ENCODE assay signal across 9 mouse cellular contexts in genomic region chr16:26049393-26050087, GRCm38 (mm10). TPM values are rescaled to one million over a fixed set of nuclear protein-coding genes. Genes with fewer than 3 reads are reported as not detected.
DNase-seq lines count a peak whose midpoint lies in the region; ATAC-seq and TF ChIP-seq lines count a peak whose summit lies in the region.
"Had no signal": no experiment of that assay in that cellular context is flagged by ENCODE, and none has a peak within 500 bp of the region (broad histone marks: within the 10 kb centered on the region; RNA-seq: fewer than 3 reads in every experiment).

No protein-coding gene starts in this region.

- H3K9me3 ChIP-seq in midbrain, embryonic 10.5 days (replicated peaks) = no peaks in the 10 kb centered on the region
- no peaks in the 10 kb centered on the region for H3K9me3 ChIP-seq in midbrain, embryonic 15.5 days
- no peaks in the 10 kb centered on the region for H3K9me3 ChIP-seq in embryonic facial prominence, embryonic 12.5 days

- H3K36me3 ChIP-seq in midbrain, embryonic 10.5 days = no peaks in the 10 kb centered on the region
- H3K36me3 ChIP-seq in midbrain, embryonic 15.5 days (replicated peaks) = no peaks in the 10 kb centered on the region
- no peaks in the 10 kb centered on the region for H3K36me3 ChIP-seq in embryonic facial prominence, embryonic 12.5 days
- no peaks in the 10 kb centered on the region; the same call in 1 of the 2 replicates for H3K36me3 ChIP-seq in kidney, adult 2 months (ENCODE audit: control insufficient read depth, insufficient read depth, low read length)

- TF ChIP-seq CTCF in kidney, adult 2 months (conservative IDR thresholded peaks at IDR 0.05; ENCODE audit: insufficient read depth, insufficient read length, low read depth, low read length) = no peak

- peak overlapping the region; percentile 28; the same call in 1 of the 2 replicates for H3K27ac ChIP-seq in midbrain, embryonic 10.5 days (replicated peaks)
- no peak overlapping the region for H3K27ac ChIP-seq in midbrain, embryonic 15.5 days
- 0 out of 2 replicates have a peak overlapping the region, but pooled peaks have one; percentile 30 for H3K27ac ChIP-seq in embryonic facial prominence, embryonic 12.5 days
- H3K27ac ChIP-seq in kidney, adult 2 months (ENCODE audit: insufficient read depth, low read depth, low read length) = peak overlapping the region; percentile 69

- no peak for TF ChIP-seq POLR2A in kidney, adult 2 months (IDR thresholded peaks at IDR 0.05; ENCODE audit: low read depth, low read length)

- no peaks in the 10 kb centered on the region for H3K27me3 ChIP-seq in midbrain, embryonic 10.5 days (ENCODE audit: low read depth, poor library complexity, severe bottlenecking)
- no peaks in the 10 kb centered on the region for H3K27me3 ChIP-seq in midbrain, embryonic 15.5 days (replicated peaks)
- no peaks in the 10 kb centered on the region for H3K27me3 ChIP-seq in embryonic facial prominence, embryonic 12.5 days
- no peaks in the 10 kb centered on the region for H3K27me3 ChIP-seq in kidney, adult 2 months (replicated peaks; ENCODE audit: control insufficient read depth, insufficient read depth, low read length)

- H3K4me2 ChIP-seq in midbrain, embryonic 15.5 days = no peak overlapping the region
- no peak overlapping the region for H3K4me2 ChIP-seq in embryonic facial prominence, embryonic 12.5 days (replicated peaks)

- 46% methylated on average over 5 of the region's 5 CpGs for WGBS in midbrain, embryonic 10.5 days
- whole genome bisulfite sequencing in midbrain, embryonic 15.5 days = 50% methylated on average over 5 of the region's 5 CpGs
- 9% methylated on average over 5 of the region's 5 CpGs for WGBS in embryonic facial prominence, embryonic 12.5 days
- 24% methylated on average over 5 of the region's 5 CpGs for WGBS in kidney, adult 2 months

- DNase-seq in midbrain, embryonic 10.5 days (ENCODE audit: low spot score) = peak; percentile 20
- peak; percentile 89 for DNase-seq in kidney, adult 2 months
- DNase-seq in ovary, postnatal 36 days (ENCODE audit: low spot score) = peak; percentile 35
- no peak for DNase-seq in B cell, adult 2 months
- no peak for DNase-seq in left cerebral cortex, adult 8-10 months (ENCODE audit: low spot score in 2 of 2)
- no peak for DNase-seq in layer of hippocampus, postnatal 25 days (ENCODE audit: extremely low spot score in 1 of 2, low spot score in 1 of 2)
- DNase-seq: gastrocnemius, postnatal 36 days had no signal

- no peak for ATAC-seq in midbrain, embryonic 15.5 days (replicated peaks)
- ATAC-seq in embryonic facial prominence, embryonic 12.5 days (ENCODE audit: insufficient number of reproducible peaks, insufficient read depth, low FRiP score, low TSS enrichment) = no peak

- H3K4me3 ChIP-seq in midbrain, embryonic 10.5 days = no peak overlapping the region
- H3K4me3 ChIP-seq in midbrain, embryonic 15.5 days = no peak overlapping the region
- H3K4me3 ChIP-seq in embryonic facial prominence, embryonic 12.5 days = no peak overlapping the region
- no peak overlapping the region for H3K4me3 ChIP-seq in kidney, adult 2 months (ENCODE audit: insufficient read depth, low read depth, low read length)

- no peak overlapping the region for H3K9ac ChIP-seq in midbrain, embryonic 15.5 days
- no peak overlapping the region for H3K9ac ChIP-seq in embryonic facial prominence, embryonic 12.5 days

- peaks cover 14% of the 10 kb centered on the region for H3K4me1 ChIP-seq in midbrain, embryonic 10.5 days
- H3K4me1 ChIP-seq in midbrain, embryonic 15.5 days = no peaks in the 10 kb centered on the region
- H3K4me1 ChIP-seq in embryonic facial prominence, embryonic 12.5 days = peaks cover 32% of the 10 kb centered on the region
- peaks cover 57% of the 10 kb centered on the region for H3K4me1 ChIP-seq in kidney, adult 2 months (ENCODE audit: control insufficient read depth, insufficient read depth, low read length)

RNA-seq across cellular contexts. Expression of gene P3h2, which starts 56.0 kb away (rescaled TPM):
- polyA plus RNA-seq in midbrain, embryonic 10.5 days (2016; fragmentation: Nextera tagmentation; extraction: Ambion mirVana) = 1.5 and 2.7 TPM in 2 replicates
- 0.56 and 1.2 TPM in 2 replicates for polyA plus RNA-seq in midbrain, embryonic 15.5 days (2015; fragmentation: Nextera tagmentation; extraction: Ambion mirVana)
- polyA plus RNA-seq in embryonic facial prominence, embryonic 12.5 days (2016; fragmentation: Nextera tagmentation; extraction: Ambion mirVana) = 4.4 and 6.5 TPM in 2 replicates
- polyA plus RNA-seq in kidney, adult 2 months (2012; rRNA removed) = 54.0 and 60.1 TPM in 2 replicates
- total RNA-seq in left cerebral cortex, adult 8-10 months (2022) = 1 to 10 TPM; 3.0 to 5.4 (median 4.1) TPM
- total RNA-seq in layer of hippocampus, postnatal 25 days (2021) = 1 to 10 TPM; 2.8 to 3.8 TPM

Comparison
In these comparisons a context has a peak if more than half of its experiments do, and no peak if none do; other contexts are left out.
1. DNase-seq: peak in midbrain, embryonic 10.5 days (single experiment), kidney, adult 2 months (single experiment) and ovary, postnatal 36 days (single experiment); none in B cell, adult 2 months (0 of 2), left cerebral cortex, adult 8-10 months (0 of 2) and layer of hippocampus, postnatal 25 days (0 of 2).